Mouse (Mus musculus): Measurements from ENCODE around the gene Gbgt1. TPM values are rescaled to one million over a fixed set of nuclear protein-coding genes. Genes with fewer than 3 reads are reported as not detected.

Gene Gbgt1
- 5.1 and 5.6 TPM in 2 replicates for polyA plus RNA-seq (2012; rRNA removed)

GRCm38 (mm10) chr2:28496671-28497070, at the start of gene Gbgt1:
Gene Gbgt1, plus strand, starts transcription at chr2:28496891.
- Histone ChIP-seq H3K4me3 (replicated peaks; ENCODE audit: extremely low read depth, low read depth, low read length) (no peak within 1 kb of the TSS), H3K4me1 (ENCODE audit: control insufficient read depth, insufficient read depth, low read length) (0 out of 2 replicates have a peak, but pooled peaks cover 3% of the 10 kb centered on the region)
- WGBS: 71% methylated on average over 5 of the region's 5 CpGs
- TF ChIP-seq CTCF (IDR thresholded peaks at IDR 0.05; ENCODE audit: insufficient read depth, low read length): no peak
- no peak for TF ChIP-seq POLR2A (IDR thresholded peaks at IDR 0.05; ENCODE audit: borderline replicate concordance, extremely low read depth, low read depth, low read length)
- no peak for DNase-seq

GRCm38 (mm10) chr2:28447315-28447670, 49.4 kb upstream of the Gbgt1 start:
- WGBS: 6% methylated on average over 11 of the region's 11 CpGs
- Histone ChIP-seq H3K4me3 (replicated peaks; ENCODE audit: extremely low read depth, low read depth, low read length) (peak overlapping the region; percentile 42), H3K4me1 (ENCODE audit: control insufficient read depth, insufficient read depth, low read length) (0 out of 2 replicates have a peak, but pooled peaks cover 3% of the 10 kb centered on the region)
- no peak for DNase-seq
- TF ChIP-seq POLR2A (IDR thresholded peaks at IDR 0.05; ENCODE audit: borderline replicate concordance, extremely low read depth, low read depth, low read length) (no peak), CTCF (IDR thresholded peaks at IDR 0.05; ENCODE audit: insufficient read depth, low read length) (no peak)

- TF ChIP-seq CTCF (IDR thresholded peaks at IDR 0.05; ENCODE audit: insufficient read depth, low read length) (no peak), POLR2A (IDR thresholded peaks at IDR 0.05; ENCODE audit: borderline replicate concordance, extremely low read depth, low read depth, low read length) (no peak)
- Histone ChIP-seq H3K4me3 (replicated peaks; ENCODE audit: extremely low read depth, low read depth, low read length) (no peak overlapping the region), H3K4me1 (ENCODE audit: control insufficient read depth, insufficient read depth, low read length) (0 out of 2 replicates have a peak, but pooled peaks cover 3% of the 10 kb centered on the region)
- no peak for DNase-seq
- WGBS: 91% methylated on average over 11 of the region's 11 CpGs
These were observed 45.0 kb upstream of the Gbgt1 start for GRCm38 (mm10) chr2:28451663-28452062.

- no peak overlapping the region for H3K4me3 ChIP-seq (replicated peaks; ENCODE audit: extremely low read depth, low read depth, low read length)
- DNase-seq: no peak
- H3K4me1 ChIP-seq (ENCODE audit: control insufficient read depth, insufficient read depth, low read length): no peaks in the 10 kb centered on the region
- TF ChIP-seq POLR2A (IDR thresholded peaks at IDR 0.05; ENCODE audit: borderline replicate concordance, extremely low read depth, low read depth, low read length) (no peak), CTCF (IDR thresholded peaks at IDR 0.05; ENCODE audit: insufficient read depth, low read length) (no peak)
- WGBS: 81% methylated on average over 6 of the region's 6 CpGs
These were observed 43.2 kb upstream of the Gbgt1 start for GRCm38 (mm10) chr2:28453539-28453938.

GRCm38 (mm10) chr2:28456616-28457015, 40.1 kb upstream of the Gbgt1 start:
- Histone ChIP-seq H3K4me1 (ENCODE audit: control insufficient read depth, insufficient read depth, low read length) (no peaks in the 10 kb centered on the region), H3K4me3 (replicated peaks; ENCODE audit: extremely low read depth, low read depth, low read length) (no peak overlapping the region)
- 74% methylated on average over 1 of the region's 1 CpGs for WGBS
- no peak for DNase-seq
- TF ChIP-seq CTCF (IDR thresholded peaks at IDR 0.05; ENCODE audit: insufficient read depth, low read length) (no peak), POLR2A (IDR thresholded peaks at IDR 0.05; ENCODE audit: borderline replicate concordance, extremely low read depth, low read depth, low read length) (no peak)

- no peak for TF ChIP-seq POLR2A (IDR thresholded peaks at IDR 0.05; ENCODE audit: borderline replicate concordance, extremely low read depth, low read depth, low read length)
- peak; percentile 69 for TF ChIP-seq CTCF (IDR thresholded peaks at IDR 0.05; ENCODE audit: insufficient read depth, low read length)
These were observed 32.8 kb upstream of the Gbgt1 start for GRCm38 (mm10) chr2:28463919-28464318.

GRCm38 (mm10) chr2:28464919-28465318, 31.8 kb upstream of the Gbgt1 start:
- 81% methylated on average over 9 of the region's 9 CpGs for WGBS
- no peak for DNase-seq
- TF ChIP-seq CTCF (IDR thresholded peaks at IDR 0.05; ENCODE audit: insufficient read depth, low read length): no peak
- TF ChIP-seq POLR2A (IDR thresholded peaks at IDR 0.05; ENCODE audit: borderline replicate concordance, extremely low read depth, low read depth, low read length): no peak
- H3K4me3 ChIP-seq (replicated peaks; ENCODE audit: extremely low read depth, low read depth, low read length): no peak overlapping the region
- peaks cover 2% of the 10 kb centered on the region; the same call in 1 of the 2 replicates for H3K4me1 ChIP-seq (ENCODE audit: control insufficient read depth, insufficient read depth, low read length)

More at GRCm38 (mm10) chr2:28463919-28464318, 32.8 kb upstream of the Gbgt1 start:
- DNase-seq: peak; percentile 69
- 43% methylated on average over 3 of the region's 3 CpGs for WGBS
- peaks cover 2% of the 10 kb centered on the region; the same call in 1 of the 2 replicates for H3K4me1 ChIP-seq (ENCODE audit: control insufficient read depth, insufficient read depth, low read length)
- H3K4me3 ChIP-seq (replicated peaks; ENCODE audit: extremely low read depth, low read depth, low read length): no peak overlapping the region

GRCm38 (mm10) chr2:28465836-28466518, 30.7 kb upstream of the Gbgt1 start, which contains the start of gene 1700007K13Rik:
Gene 1700007K13Rik, minus strand, starts transcription at chr2:28466332.
- WGBS: 4% methylated on average over 25 of the region's 25 CpGs
- TF ChIP-seq CTCF (IDR thresholded peaks at IDR 0.05; ENCODE audit: insufficient read depth, low read length): no peak
- TF ChIP-seq POLR2A (IDR thresholded peaks at IDR 0.05; ENCODE audit: borderline replicate concordance, extremely low read depth, low read depth, low read length): peak; percentile 27; the same call in 1 of the 2 replicates
- Histone ChIP-seq H3K4me1 (ENCODE audit: control insufficient read depth, insufficient read depth, low read length) (peaks cover 2% of the 10 kb centered on the region; the same call in 1 of the 2 replicates), H3K4me3 (replicated peaks; ENCODE audit: extremely low read depth, low read depth, low read length) (no peak within 1 kb of the TSS)
- peak; percentile 59 for DNase-seq

- TF ChIP-seq CTCF (IDR thresholded peaks at IDR 0.05; ENCODE audit: insufficient read depth, low read length) (peak; percentile 60), POLR2A (IDR thresholded peaks at IDR 0.05; ENCODE audit: borderline replicate concordance, extremely low read depth, low read depth, low read length) (peak; percentile 58; the same call in 1 of the 2 replicates)
- WGBS: under 1% methylated on average over 51 of the region's 52 CpGs
- Histone ChIP-seq H3K4me3 (replicated peaks; ENCODE audit: extremely low read depth, low read depth, low read length) (peak within 1 kb of the TSS; percentile 89), H3K4me1 (ENCODE audit: control insufficient read depth, insufficient read depth, low read length) (peaks cover 2% of the 10 kb centered on the region; the same call in 1 of the 2 replicates)
- peak; percentile 77 for DNase-seq
These were observed 28.7 kb upstream of the Gbgt1 start, which contains the start of gene Mrps2 for GRCm38 (mm10) chr2:28467860-28468485. Gene Mrps2, plus strand, starts transcription at chr2:28468066.

All from lung, adult 2 months (tissue).